Mouse (Mus musculus): ENCODE measurements around the gene Sh3bp1. TPM values are rescaled to one million over a fixed set of nuclear protein-coding genes. Genes with fewer than 3 reads are reported as not detected.

Sh3bp1 gene
- total and polyA plus RNA-seq, 2 experiments from 2014 or later, result 6.4 to 9.8 TPM

GRCm38 (mm10) chr15:78923585-78923984 lies 24.0 kb downstream of the Sh3bp1 start:
- Histone ChIP-seq H3K9me3 (replicated peaks; ENCODE audit: control insufficient read depth, low read length) (no peaks in the 10 kb centered on the region), H3K27me3 (ENCODE audit: control insufficient read depth, insufficient read depth, low read length) (no peaks in the 10 kb centered on the region), H3K4me1 (ENCODE audit: control insufficient read depth, insufficient read depth) (peaks cover 26% of the 10 kb centered on the region), H3K36me3 (replicated peaks; ENCODE audit: control insufficient read depth, insufficient read depth, low read length) (0 out of 2 replicates have a peak, but pooled peaks cover 5% of the 10 kb centered on the region), H3K27ac (ENCODE audit: low read depth) (no peak overlapping the region), H3K4me3 (ENCODE audit: low read depth, low read length) (no peak overlapping the region), H3K9ac (replicated peaks; ENCODE audit: low read depth, low read length) (no peak overlapping the region), H3K4me2 (ENCODE audit: low read depth, low read length) (no peak overlapping the region)
- WGBS, result 62% methylated on average over 6 of the region's 6 CpGs
- ATAC-seq (ENCODE audit: insufficient read depth, low read depth), result no peak
- no peak for DNase-seq (ENCODE audit: low spot score)
- TF ChIP-seq CTCF (IDR thresholded peaks at IDR 0.05; ENCODE audit: low read depth) (no peak), EP300 (IDR thresholded peaks at IDR 0.05; ENCODE audit: low read depth) (no peak)

GRCm38 (mm10) chr15:78925129-78925528 lies 25.6 kb downstream of the Sh3bp1 start:
- no peak for DNase-seq (ENCODE audit: low spot score)

GRCm38 (mm10) chr15:78926021-78926919 lies 26.7 kb downstream of the Sh3bp1 start, which contains the start of gene Lgals1:
TSS of gene Lgals1 (plus strand) at chr15:78926725.
- Histone ChIP-seq H3K4me3 (ENCODE audit: low read depth, low read length) (peak within 1 kb of the TSS; percentile 45), H3K27me3 (ENCODE audit: control insufficient read depth, insufficient read depth, low read length) (no peaks in the 10 kb centered on the region), H3K4me1 (ENCODE audit: control insufficient read depth, insufficient read depth) (peaks cover 26% of the 10 kb centered on the region), H3K9me3 (replicated peaks; ENCODE audit: control insufficient read depth, low read length) (no peaks in the 10 kb centered on the region), H3K27ac (ENCODE audit: low read depth) (peak within 1 kb of the TSS; percentile 91), H3K9ac (replicated peaks; ENCODE audit: low read depth, low read length) (peak within 1 kb of the TSS; percentile 44), H3K4me2 (ENCODE audit: low read depth, low read length) (peak within 1 kb of the TSS; percentile 76), H3K36me3 (replicated peaks; ENCODE audit: control insufficient read depth, insufficient read depth, low read length) (peaks cover 5% of the 10 kb centered on the region; the same call in 1 of the 2 replicates)
- TF ChIP-seq EP300 (IDR thresholded peaks at IDR 0.05; ENCODE audit: low read depth), result no peak; the same call in 1 of the 2 replicates
- ATAC-seq (ENCODE audit: insufficient read depth, low read depth), result peak; percentile 87
- WGBS, result 3% methylated on average over 20 of the region's 20 CpGs
- DNase-seq (ENCODE audit: low spot score), result peak; percentile 87

More at GRCm38 (mm10) chr15:78925129-78925528, 25.6 kb downstream of the Sh3bp1 start:
- Histone ChIP-seq H3K4me2 (ENCODE audit: low read depth, low read length) (no peak overlapping the region), H3K4me1 (ENCODE audit: control insufficient read depth, insufficient read depth) (peaks cover 26% of the 10 kb centered on the region), H3K9ac (replicated peaks; ENCODE audit: low read depth, low read length) (0 out of 2 replicates have a peak overlapping the region, but pooled peaks have one; percentile 11), H3K27me3 (ENCODE audit: control insufficient read depth, insufficient read depth, low read length) (no peaks in the 10 kb centered on the region), H3K27ac (ENCODE audit: low read depth) (peak overlapping the region; percentile 91), H3K9me3 (replicated peaks; ENCODE audit: control insufficient read depth, low read length) (no peaks in the 10 kb centered on the region), H3K4me3 (ENCODE audit: low read depth, low read length) (no peak overlapping the region), H3K36me3 (replicated peaks; ENCODE audit: control insufficient read depth, insufficient read depth, low read length) (peaks cover 4% of the 10 kb centered on the region; the same call in 1 of the 2 replicates)
- TF ChIP-seq CTCF (IDR thresholded peaks at IDR 0.05; ENCODE audit: low read depth) (no peak), EP300 (IDR thresholded peaks at IDR 0.05; ENCODE audit: low read depth) (no peak)
- ATAC-seq (ENCODE audit: insufficient read depth, low read depth), result no peak
- 27% methylated on average over 8 of the region's 8 CpGs for WGBS

- Histone ChIP-seq H3K4me3 (ENCODE audit: low read depth, low read length) (peak overlapping the region; percentile 45), H3K27me3 (ENCODE audit: control insufficient read depth, insufficient read depth, low read length) (no peaks in the 10 kb centered on the region), H3K9me3 (replicated peaks; ENCODE audit: control insufficient read depth, low read length) (no peaks in the 10 kb centered on the region), H3K4me1 (ENCODE audit: control insufficient read depth, insufficient read depth) (peaks cover 26% of the 10 kb centered on the region), H3K27ac (ENCODE audit: low read depth) (peak overlapping the region; percentile 91), H3K9ac (replicated peaks; ENCODE audit: low read depth, low read length) (peak overlapping the region; percentile 44), H3K4me2 (ENCODE audit: low read depth, low read length) (peak overlapping the region; percentile 76), H3K36me3 (replicated peaks; ENCODE audit: control insufficient read depth, insufficient read depth, low read length) (peaks cover 5% of the 10 kb centered on the region; the same call in 1 of the 2 replicates)
- ATAC-seq (ENCODE audit: insufficient read depth, low read depth), result no peak
- DNase-seq (ENCODE audit: low spot score), result no peak
- WGBS, result 18% methylated on average over 15 of the region's 15 CpGs
- TF ChIP-seq EP300 (IDR thresholded peaks at IDR 0.05; ENCODE audit: low read depth), result no peak
- no peak for TF ChIP-seq CTCF (IDR thresholded peaks at IDR 0.05; ENCODE audit: low read depth)
Measured at GRCm38 (mm10) chr15:78927021-78927787, 27.6 kb downstream of the Sh3bp1 start.

- DNase-seq (ENCODE audit: low spot score) (peak; percentile 78), ATAC-seq (ENCODE audit: insufficient read depth, low read depth) (peak; percentile 18; the same call in 1 of the 2 replicates)
- peak overlapping the region; percentile 44 for H3K9ac ChIP-seq (replicated peaks; ENCODE audit: low read depth, low read length)
- peaks cover 5% of the 10 kb centered on the region; the same call in 1 of the 2 replicates for H3K36me3 ChIP-seq (replicated peaks; ENCODE audit: control insufficient read depth, insufficient read depth, low read length)
- TF ChIP-seq CTCF (IDR thresholded peaks at IDR 0.05; ENCODE audit: low read depth) (no peak), EP300 (IDR thresholded peaks at IDR 0.05; ENCODE audit: low read depth) (no peak)
- H3K27me3 ChIP-seq (ENCODE audit: control insufficient read depth, insufficient read depth, low read length), result no peaks in the 10 kb centered on the region
- peak overlapping the region; percentile 45 for H3K4me3 ChIP-seq (ENCODE audit: low read depth, low read length)
- H3K27ac ChIP-seq (ENCODE audit: low read depth), result peak overlapping the region; percentile 91
- under 1% methylated on average over 26 of the region's 35 CpGs for WGBS
- H3K4me2 ChIP-seq (ENCODE audit: low read depth, low read length), result peak overlapping the region; percentile 76
- no peaks in the 10 kb centered on the region for H3K9me3 ChIP-seq (replicated peaks; ENCODE audit: control insufficient read depth, low read length)
- H3K4me1 ChIP-seq (ENCODE audit: control insufficient read depth, insufficient read depth), result peaks cover 26% of the 10 kb centered on the region
Measured at GRCm38 (mm10) chr15:78927788-78928457, 28.4 kb downstream of the Sh3bp1 start.

Data from heart, postnatal 0 days (tissue).